23 mouse cellular contexts compared by ENCODE assay signal in the genomic region with DNA sequence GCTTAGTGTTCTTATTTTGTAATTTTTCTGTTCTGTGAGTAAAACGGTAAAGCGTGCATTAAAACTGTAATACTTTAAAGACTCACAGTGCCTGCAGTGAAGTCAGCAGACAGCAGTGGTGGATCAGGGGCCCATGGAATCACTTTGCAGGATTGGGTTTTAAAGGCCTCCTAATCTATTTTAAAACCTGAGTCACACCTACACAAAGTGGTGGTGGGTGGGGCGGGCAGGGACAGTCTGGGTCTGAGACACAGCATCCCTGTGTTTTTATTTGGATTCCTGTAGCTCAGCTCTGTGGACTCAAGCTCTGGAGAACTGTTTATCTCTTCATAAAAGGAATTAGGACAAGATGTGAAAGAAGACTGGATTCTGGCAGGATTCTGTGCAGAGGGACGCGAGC.
DNase-seq lines count a peak whose midpoint lies in the region; ATAC-seq and TF ChIP-seq lines count a peak whose summit lies in the region.
"Had no signal": no experiment of that assay in that cellular context is flagged by ENCODE, and none has a peak within 500 bp of the region (broad histone marks: within the 10 kb centered on the region; RNA-seq: fewer than 3 reads in every experiment).

No protein-coding gene starts in this region.

- no peak for TF ChIP-seq CTCF in left cerebral cortex, adult 2 months (IDR thresholded peaks at IDR 0.05)

- H3K4me2 ChIP-seq in heart, embryonic 12.5 days = no peak overlapping the region

- H3K36me3 ChIP-seq in heart, embryonic 12.5 days = no peaks in the 10 kb centered on the region
- H3K36me3 ChIP-seq: G1E had no signal

- peak; percentile 93 for ATAC-seq in frontal cortex, adult (ENCODE audit: low TSS enrichment)
- no peak for ATAC-seq in heart, embryonic 12.5 days (ENCODE audit: insufficient number of reproducible peaks, low FRiP score)
- ATAC-seq: activated CD4-positive, CD25-positive, alpha-beta regulatory T cell, adult 4 months; CD4-positive, CD25-positive, alpha-beta regulatory T cell, adult 4 months; Patski had no signal

- no peak overlapping the region for H3K27ac ChIP-seq in heart, embryonic 12.5 days (ENCODE audit: poor library complexity, severe bottlenecking)
- H3K27ac ChIP-seq in left cerebral cortex, adult 2 months = peak overlapping the region; percentile 40; the same call in 1 of the 2 replicates

- H3K4me1 ChIP-seq in heart, embryonic 12.5 days (replicated peaks) = no peaks in the 10 kb centered on the region

- H3K27me3 ChIP-seq in heart, embryonic 12.5 days (replicated peaks) = no peaks in the 10 kb centered on the region
- H3K27me3 ChIP-seq: CH12.LX, Patski had no signal

- H3K9ac ChIP-seq in heart, embryonic 12.5 days = no peak overlapping the region

- no peak overlapping the region for H3K4me3 ChIP-seq in heart, embryonic 12.5 days
- no peak overlapping the region for H3K4me3 ChIP-seq in left cerebral cortex, adult 2 months

- H3K9me3 ChIP-seq in heart, embryonic 12.5 days (replicated peaks) = no peaks in the 10 kb centered on the region
- H3K9me3 ChIP-seq: G1E had no signal

- intact Hi-C loops in left cerebral cortex, adult 2 months (cut with DNase I) = no loop called here

- WGBS in heart, embryonic 12.5 days = 70% methylated on average over 5 of the region's 5 CpGs

- DNase-seq in frontal cortex, postnatal 36 days (ENCODE audit: low spot score in 2 of 2) = no peak
- DNase-seq in heart, adult 11 months = peak; percentile 29
- no peak for DNase-seq in left cerebral cortex, adult 2 months (ENCODE audit: extremely low spot score in 1 of 2, low spot score in 2 of 2)
- no peak for DNase-seq in left cerebral cortex, adult 11 months (ENCODE audit: low spot score)
- peak; percentile 64 for DNase-seq in brain, adult 2 months (ENCODE audit: low read depth, low spot score)
- no peak for DNase-seq in testis, postnatal 14 days (ENCODE audit: low spot score)
- DNase-seq: adrenal gland, adult 2 months; adrenal gland, adult 8-10 months; adrenal gland, postnatal 10 days; adrenal gland, postnatal 14 days; adrenal gland, postnatal 25 days; adrenal gland, postnatal 36 days; B cell, adult 2 months; cerebellum, adult 11 months; cerebellum, adult 11-12 months; cerebellum, adult 18-20 months had no signal

Comparison
In these comparisons a context has a peak if more than half of its experiments do, and no peak if none do; other contexts are left out.
1. DNase-seq: peak in heart, adult 11 months (single experiment) and brain, adult 2 months (single experiment); none in frontal cortex, postnatal 36 days (0 of 2), left cerebral cortex, adult 2 months (0 of 2), left cerebral cortex, adult 11 months (single experiment) and testis, postnatal 14 days (single experiment).